Mouse (Mus musculus): ENCODE measurements around the gene Atxn7l1.
A peak's percentile ranks its signal among the peaks of the same experiment; 100 is the strongest.

Gene Atxn7l1

GRCm38 (mm10) chr12:33182428-33183137, 35.1 kb downstream of the Atxn7l1 start:
- DNase-seq (ENCODE audit: inconsistent ontology term) = no peak

DNA sequence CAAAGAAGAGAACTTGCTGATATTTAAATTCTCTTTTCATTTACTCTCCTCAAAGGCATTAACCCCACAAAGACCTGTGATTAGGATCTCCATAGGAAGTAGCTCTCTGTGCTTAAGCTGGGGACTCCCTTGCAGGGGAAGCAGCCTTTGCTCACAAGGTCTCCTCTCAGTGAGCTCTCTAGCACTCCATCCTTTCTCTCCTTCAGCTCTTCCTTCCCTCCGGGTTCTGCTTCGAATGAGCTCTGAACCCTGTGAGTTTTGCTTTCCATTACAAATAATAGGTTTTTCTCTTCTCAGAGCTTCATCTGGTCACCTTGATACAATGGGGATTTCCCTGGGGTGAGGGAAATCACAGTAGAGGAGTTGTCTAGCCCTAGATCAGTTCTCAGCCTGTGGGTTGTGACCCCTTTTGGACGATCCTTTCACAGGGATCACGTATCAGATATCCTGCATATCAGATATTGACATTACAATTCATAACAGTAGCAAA, 35.7 kb downstream of the Atxn7l1 start:
- DNase-seq (ENCODE audit: inconsistent ontology term) = no peak

- no peak for DNase-seq (ENCODE audit: inconsistent ontology term)
Measured at GRCm38 (mm10) chr12:33184137-33184536, 36.6 kb downstream of the Atxn7l1 start.

GRCm38 (mm10) chr12:33185046-33185445, 37.6 kb downstream of the Atxn7l1 start:
- DNase-seq (ENCODE audit: inconsistent ontology term) = peak; percentile 72

DNA sequence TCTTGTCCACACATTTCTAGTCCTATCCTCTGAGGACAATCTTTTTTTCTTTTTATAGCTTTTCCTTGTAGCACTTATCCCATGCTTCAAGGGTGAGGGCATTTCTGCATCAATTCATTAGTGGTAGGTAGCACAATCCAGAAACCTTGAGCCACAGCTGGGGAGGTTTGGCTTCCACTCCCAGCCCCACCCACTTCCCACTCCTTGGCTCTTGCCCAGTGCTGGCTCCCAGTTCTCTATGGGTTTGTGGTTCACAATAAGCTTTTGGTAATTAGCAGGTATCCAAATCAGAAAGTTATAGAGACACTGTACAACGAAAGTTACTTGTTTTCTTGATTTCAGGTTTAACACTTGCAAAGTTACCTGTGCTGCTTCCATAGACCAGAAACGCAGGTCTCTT, 38.8 kb downstream of the Atxn7l1 start:
- peak; percentile 62 for DNase-seq (ENCODE audit: inconsistent ontology term)

DNA sequence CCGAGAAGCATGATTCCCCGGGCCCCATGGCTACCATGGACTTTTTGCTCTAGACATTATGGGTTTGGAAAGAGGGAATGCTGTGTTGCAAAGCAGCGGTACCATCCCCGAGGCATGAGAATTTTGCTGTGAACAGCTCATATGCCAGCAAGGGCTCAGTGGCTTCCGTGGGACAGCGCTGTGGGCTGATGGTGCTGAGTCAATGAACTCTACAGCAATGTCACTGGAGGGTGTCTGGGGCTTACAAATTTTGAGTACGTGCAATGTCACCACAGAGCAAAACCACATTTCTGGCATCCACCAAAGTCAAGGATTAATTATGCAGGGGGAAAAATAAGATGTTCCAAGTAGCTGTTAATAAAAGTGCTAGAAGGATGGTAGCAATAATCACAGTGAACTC, 42.6 kb downstream of the Atxn7l1 start:
- peak; percentile 66 for DNase-seq (ENCODE audit: inconsistent ontology term)

DNA sequence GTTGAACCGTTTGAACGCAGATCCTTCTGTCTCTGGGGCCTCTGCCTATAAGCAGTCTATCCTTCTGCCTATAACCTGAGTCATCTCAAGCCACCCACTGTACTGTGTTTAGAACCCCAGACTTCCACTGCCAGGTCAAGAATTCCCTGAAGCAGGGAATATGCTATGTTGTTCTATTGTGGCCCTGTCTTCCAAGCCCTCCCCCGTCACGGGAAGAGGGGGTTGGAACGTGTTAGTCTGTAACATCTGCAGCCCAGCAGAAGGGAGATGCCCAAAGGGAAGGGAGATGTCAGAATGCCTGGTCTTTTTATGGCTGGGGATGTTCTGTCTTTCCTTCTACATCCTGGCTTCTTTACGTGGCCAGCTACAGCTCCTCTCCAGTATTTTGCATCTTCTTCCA, 43.1 kb downstream of the Atxn7l1 start:
- no peak for DNase-seq (ENCODE audit: inconsistent ontology term)

DNA sequence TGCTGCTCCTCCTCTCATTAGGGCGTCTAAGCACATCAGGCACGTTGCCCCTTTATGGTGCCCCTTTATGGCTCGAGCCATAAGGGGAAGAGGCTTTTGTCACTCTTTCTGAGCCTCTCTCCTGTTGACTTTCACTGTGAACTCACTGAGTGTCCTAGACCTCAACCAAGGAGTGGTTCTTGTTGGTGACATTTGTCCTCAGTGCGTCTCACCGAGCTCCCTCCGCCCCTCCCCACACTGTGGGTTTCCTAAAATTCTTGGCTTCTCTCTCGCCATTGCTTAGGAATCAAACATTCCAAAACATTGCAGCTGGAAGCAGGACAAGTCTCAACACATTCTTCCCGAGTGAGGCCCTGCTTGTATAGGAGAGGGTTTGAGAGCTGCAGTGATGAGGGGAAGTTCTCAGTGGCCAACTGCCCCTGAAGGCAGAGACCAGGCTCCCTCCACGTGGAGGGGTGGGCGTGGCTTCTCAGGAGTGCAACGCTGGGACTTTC, 46.0 kb downstream of the Atxn7l1 start:
- DNase-seq (ENCODE audit: inconsistent ontology term) = peak; percentile 95

DNA sequence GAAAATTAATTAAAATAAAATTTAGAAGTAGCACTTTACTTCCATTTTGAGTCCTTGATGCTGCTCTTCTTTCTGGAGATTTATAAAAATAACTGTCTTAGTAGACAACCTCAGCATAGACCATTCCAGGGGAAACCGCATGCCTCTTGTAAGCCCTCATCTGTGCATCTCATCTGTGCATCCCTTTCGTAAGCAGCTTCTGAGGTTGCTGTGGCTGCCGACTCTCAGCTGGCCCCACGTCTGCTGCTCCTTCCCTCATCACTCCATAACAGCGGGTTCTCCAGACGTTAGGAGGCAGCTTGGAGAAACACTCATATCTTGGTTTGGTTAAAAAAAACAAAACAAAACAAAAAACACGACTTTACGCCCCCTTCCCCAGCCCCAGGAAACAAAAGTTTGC, 47.7 kb downstream of the Atxn7l1 start:
- DNase-seq (ENCODE audit: inconsistent ontology term) = no peak

- no peak for DNase-seq (ENCODE audit: inconsistent ontology term)
Measured at GRCm38 (mm10) chr12:33197287-33197686, 49.8 kb downstream of the Atxn7l1 start.

DNA sequence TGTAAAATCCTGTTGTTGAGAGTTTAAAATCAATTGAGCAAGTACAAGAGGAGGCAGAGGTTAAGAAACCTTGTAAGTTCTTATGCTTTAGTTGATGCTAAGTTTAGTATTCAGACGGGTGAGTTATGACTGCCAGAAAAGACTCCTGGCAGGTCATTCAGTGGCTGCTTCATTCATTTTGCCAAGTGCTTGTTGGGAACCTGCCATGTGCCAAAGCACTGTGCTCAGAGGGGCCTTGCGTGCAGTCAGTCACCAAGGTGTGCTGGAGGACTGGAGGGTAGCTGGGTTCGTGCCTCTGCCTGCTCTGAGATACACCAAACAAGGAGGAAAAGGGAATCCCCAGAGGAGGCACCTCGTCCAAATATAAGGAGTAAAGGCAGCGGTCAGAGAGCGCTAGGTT, 50.3 kb downstream of the Atxn7l1 start:
- no peak for DNase-seq (ENCODE audit: inconsistent ontology term)

GRCm38 (mm10) chr12:33201068-33201467, 53.6 kb downstream of the Atxn7l1 start:
- no peak for DNase-seq (ENCODE audit: inconsistent ontology term)

DNA sequence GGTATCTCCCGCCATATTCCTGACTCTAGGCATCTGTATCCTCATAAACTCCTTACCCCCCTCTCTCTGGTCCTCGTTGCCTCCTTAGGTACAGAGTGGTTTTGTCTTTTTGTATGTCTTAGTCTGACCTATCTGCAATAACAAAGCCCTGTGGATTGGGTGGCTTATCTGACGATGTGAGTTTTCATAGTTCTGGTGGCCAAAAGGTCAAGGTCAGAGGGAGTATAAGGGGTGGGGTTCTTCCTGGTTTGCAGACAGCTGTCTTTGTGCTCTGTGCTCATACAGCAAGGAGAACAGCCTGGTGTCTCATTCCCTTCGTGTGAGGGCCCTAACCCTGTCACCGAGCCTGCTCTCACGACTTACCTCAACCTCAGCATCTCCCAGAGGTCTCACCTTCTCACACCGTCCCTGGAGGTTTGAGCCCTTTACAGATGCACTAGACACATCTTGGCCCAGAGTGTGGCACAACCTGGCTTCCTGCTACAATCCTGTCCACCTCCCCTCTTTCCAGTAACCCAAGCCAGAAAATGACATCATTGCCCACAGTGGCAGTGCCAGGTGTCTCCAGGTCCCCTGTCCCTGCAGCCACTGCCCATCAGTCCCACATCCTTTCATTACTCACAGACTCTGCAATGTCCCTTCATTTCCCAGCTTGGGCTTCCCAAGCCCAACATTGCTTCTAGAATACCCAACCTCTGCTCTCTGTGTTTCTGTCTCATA, 54.2 kb downstream of the Atxn7l1 start:
- no peak for DNase-seq (ENCODE audit: inconsistent ontology term)

GRCm38 (mm10) chr12:33205255-33205654, 57.8 kb downstream of the Atxn7l1 start:
- DNase-seq (ENCODE audit: inconsistent ontology term) = no peak

DNA sequence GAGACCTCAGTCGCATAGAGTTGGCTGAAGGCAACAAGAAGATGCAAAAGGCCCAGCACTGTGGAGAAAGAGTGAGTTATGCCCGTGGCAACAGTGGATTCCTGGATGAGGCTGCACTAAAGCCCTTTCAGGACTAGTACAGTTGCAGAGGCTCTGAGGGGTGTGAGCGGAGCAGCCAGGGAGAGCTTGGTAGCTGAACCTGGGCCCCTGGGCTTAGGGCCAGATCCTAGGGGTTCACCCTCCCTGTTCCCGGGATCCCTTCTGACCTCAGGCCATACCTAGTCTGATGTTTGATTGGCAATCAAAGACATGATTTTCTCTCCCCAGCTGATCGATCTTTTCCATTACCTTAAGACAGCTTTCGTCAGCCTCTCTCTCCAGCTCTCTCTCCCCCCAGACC, 58.8 kb downstream of the Atxn7l1 start:
- no peak for DNase-seq (ENCODE audit: inconsistent ontology term)

DNA sequence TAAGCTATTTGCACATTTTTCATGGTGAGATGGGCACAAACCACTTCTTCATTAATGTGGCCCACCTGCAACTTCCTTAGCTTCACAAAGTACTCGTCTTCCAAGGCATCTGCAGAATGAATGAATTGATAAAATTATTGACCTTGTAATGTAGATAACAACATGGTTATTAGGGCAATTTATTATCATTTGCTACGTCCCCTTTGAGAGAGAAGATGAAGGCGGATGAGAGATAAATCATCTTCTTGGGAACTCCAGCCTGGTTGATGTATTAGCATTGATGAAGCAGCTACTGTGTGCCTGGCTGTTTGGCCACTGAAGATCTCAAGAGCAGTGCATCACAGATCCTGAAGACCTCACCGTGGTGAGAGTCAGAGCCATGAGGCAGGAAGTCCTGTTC, 63.4 kb downstream of the Atxn7l1 start:
- DNase-seq (ENCODE audit: inconsistent ontology term) = peak; percentile 81

DNA sequence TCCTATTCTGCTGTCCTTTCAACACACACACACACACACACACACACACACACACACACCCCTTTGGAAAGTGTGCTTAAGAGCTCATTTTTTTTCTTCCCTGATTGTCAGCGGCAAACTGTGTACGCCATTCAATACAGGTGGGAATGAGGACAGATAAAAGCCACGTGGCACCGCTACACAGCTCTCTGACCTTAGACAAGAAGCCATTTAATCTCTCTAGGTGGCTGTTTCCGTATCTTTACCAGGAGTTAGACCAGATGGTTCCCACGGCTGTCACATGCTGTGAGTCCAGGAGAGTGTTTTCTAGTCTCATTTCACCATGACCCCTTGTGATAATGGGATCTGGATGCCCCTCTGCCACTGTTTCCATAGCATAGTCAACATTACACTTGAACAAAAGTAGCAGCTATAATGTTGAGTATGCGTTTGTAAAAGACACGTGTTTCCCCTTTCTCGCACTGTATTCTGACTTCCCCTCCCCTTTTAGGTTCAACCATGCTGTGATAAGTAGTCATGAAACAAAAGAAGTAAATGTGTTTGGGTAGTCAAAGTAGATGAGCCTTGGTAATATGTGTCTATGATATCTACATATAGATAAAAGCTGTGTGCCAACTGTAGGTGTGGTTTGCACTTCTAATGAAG, 70.8 kb downstream of the Atxn7l1 start:
- no peak for DNase-seq (ENCODE audit: inconsistent ontology term)

DNA sequence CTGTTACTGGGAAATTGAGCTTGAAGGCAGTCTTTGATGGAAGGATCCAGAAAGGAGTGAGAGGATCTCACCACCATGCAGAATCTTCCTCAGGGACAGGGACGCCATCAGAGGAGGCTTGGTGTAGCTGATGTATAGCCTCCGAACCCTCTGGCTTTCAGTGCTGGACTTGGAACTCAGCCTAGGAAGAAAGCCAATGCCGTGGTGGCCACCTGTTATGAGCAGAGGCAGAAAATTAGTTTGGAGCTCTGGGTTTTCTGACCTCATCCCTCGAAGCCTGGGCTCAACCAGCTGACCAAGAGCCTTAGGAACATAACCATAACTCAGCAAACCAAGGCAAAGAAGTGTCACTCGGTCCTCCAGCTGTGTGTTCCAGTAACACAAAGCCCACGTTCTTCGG, 71.9 kb downstream of the Atxn7l1 start:
- no peak for DNase-seq (ENCODE audit: inconsistent ontology term)

GRCm38 (mm10) chr12:33220081-33220480, 72.6 kb downstream of the Atxn7l1 start:
- DNase-seq (ENCODE audit: inconsistent ontology term) = no peak

- peak; percentile 77 for DNase-seq (ENCODE audit: inconsistent ontology term)
Measured at GRCm38 (mm10) chr12:33220509-33221051, 73.1 kb downstream of the Atxn7l1 start.

DNA sequence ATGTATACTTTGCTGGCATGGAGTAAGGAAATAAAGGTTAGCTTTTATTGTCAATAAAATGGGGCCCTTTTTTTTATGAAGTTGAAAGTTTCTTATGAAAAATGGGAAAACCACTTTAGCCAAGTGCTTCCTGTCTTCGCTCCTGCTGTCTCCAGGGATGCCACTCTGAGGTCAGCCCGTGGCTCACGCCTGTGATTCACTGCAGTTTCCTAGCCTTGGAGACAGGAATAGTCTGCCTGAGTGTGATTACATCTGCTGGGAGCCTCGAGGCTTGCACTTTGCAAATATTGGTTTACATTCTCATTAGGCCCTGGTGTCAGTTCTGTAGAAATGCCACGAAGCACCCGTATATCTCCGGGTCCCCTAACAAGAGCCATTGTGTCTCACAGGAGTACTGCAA, 74.7 kb downstream of the Atxn7l1 start:
- DNase-seq (ENCODE audit: inconsistent ontology term) = no peak

DNA sequence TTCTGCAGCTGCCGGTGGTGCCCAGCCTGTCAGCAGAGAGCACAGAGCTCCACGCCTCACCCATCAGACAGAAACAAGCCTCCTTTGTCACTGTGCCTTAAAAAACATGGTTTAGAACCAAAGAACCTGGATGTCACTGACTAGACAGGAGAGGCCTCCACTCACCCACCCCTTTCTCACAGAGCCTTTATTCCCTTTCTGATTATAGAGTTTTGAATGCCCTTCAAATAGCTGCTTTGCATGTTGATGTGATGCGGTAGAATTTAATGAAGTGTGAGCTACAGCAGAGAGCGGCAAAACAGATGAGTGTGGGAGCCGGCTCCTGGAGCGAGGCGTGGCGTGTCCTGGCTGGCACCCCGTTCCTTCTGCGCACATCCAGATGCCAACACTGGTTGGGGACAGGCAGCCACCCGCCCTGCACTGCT, 77.6 kb downstream of the Atxn7l1 start:
- DNase-seq (ENCODE audit: inconsistent ontology term) = peak; percentile 67

Measured in Muller cell, postnatal 12 days (primary cell).